Mouse (Mus musculus) urinary bladder, postnatal 10 days (tissue): ENCODE measurements around the gene Pdcd10.

Source experiments
- DNase-seq: peaks from one replicate; pipeline ENCODE4 v3.0.0; 2022; ENCODE audit warnings: low spot score

Gene Pdcd10

GRCm38 (mm10) chr3:75556695-75557291 lies at the start of gene Pdcd10:
Pdcd10 (minus strand) TSS chr3:75556856.
- DNase-seq, result peak; percentile 93

- DNase-seq, result no peak
Observed at GRCm38 (mm10) chr3:75584898-75585297, 28.2 kb upstream of the Pdcd10 start.

- DNase-seq, result no peak
Observed at GRCm38 (mm10) chr3:75583293-75583692, 26.6 kb upstream of the Pdcd10 start.

- DNase-seq, result no peak
Observed at GRCm38 (mm10) chr3:75579352-75579751, 22.7 kb upstream of the Pdcd10 start.

- DNase-seq, result no peak
Observed at GRCm38 (mm10) chr3:75575582-75575981, 18.9 kb upstream of the Pdcd10 start.

- DNase-seq, result no peak
Observed at GRCm38 (mm10) chr3:75574074-75574473, 17.4 kb upstream of the Pdcd10 start.

- DNase-seq, result peak; percentile 32
Observed at GRCm38 (mm10) chr3:75557292-75557691, 636 bp upstream of the Pdcd10 start, which contains the start of gene Serpini1. Serpini1 (plus strand) TSS chr3:75557547.

- peak; percentile 10 for DNase-seq
Observed at GRCm38 (mm10) chr3:75556121-75556694, 448 bp downstream of the Pdcd10 start.

- no peak for DNase-seq
Observed at GRCm38 (mm10) chr3:75551248-75551647, 5.4 kb downstream of the Pdcd10 start.

- DNase-seq, result no peak
Observed at GRCm38 (mm10) chr3:75544287-75544686, 12.4 kb downstream of the Pdcd10 start.

- no peak for DNase-seq
Observed at GRCm38 (mm10) chr3:75542852-75543251, 13.8 kb downstream of the Pdcd10 start.

GRCm38 (mm10) chr3:75541259-75541658 lies 15.4 kb downstream of the Pdcd10 start:
- no peak for DNase-seq

GRCm38 (mm10) chr3:75534045-75534834 lies 22.4 kb downstream of the Pdcd10 start:
- DNase-seq, result no peak

GRCm38 (mm10) chr3:75531074-75531473 lies 25.6 kb downstream of the Pdcd10 start:
- no peak for DNase-seq

- DNase-seq, result no peak
Observed at GRCm38 (mm10) chr3:75522527-75522926, 34.1 kb downstream of the Pdcd10 start.

GRCm38 (mm10) chr3:75521314-75521713 lies 35.3 kb downstream of the Pdcd10 start:
- no peak for DNase-seq

GRCm38 (mm10) chr3:75517631-75518250 lies 38.9 kb downstream of the Pdcd10 start:
- DNase-seq, result no peak

- no peak for DNase-seq
Observed at GRCm38 (mm10) chr3:75498961-75499960, 57.4 kb downstream of the Pdcd10 start.

- no peak for DNase-seq
Observed at GRCm38 (mm10) chr3:75492913-75493312, 63.7 kb downstream of the Pdcd10 start.

GRCm38 (mm10) chr3:75482056-75482455 lies 74.6 kb downstream of the Pdcd10 start, which contains the start of gene Wdr49:
Wdr49 (minus strand) TSS chr3:75482156.
- DNase-seq, result no peak

GRCm38 (mm10) chr3:75475106-75475505 lies 81.5 kb downstream of the Pdcd10 start:
- no peak for DNase-seq
